In the genomic region with DNA sequence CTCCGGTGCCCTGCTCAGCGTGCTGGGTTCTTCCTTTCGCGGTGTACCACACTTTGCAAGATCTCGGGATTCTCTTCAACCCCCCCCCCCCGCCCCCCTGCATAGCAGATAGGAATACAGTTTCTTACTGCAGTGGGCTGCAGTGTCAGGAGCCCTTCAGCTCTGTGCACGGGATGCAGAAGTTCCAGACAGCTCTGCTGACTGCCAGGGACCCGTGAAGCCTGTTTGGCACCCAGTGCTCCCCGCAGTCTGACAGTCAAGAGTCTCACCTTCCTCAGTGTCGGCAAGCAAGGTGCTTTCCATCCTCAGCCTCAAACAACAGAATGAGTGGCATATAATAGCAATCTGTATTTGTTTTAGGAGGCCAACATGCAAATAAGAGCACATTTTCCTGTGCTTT, we compare ENCODE assay signal across 14 mouse cellular contexts. TPM values are rescaled to one million over a fixed set of nuclear protein-coding genes. Genes with fewer than 3 reads are reported as not detected.
DNase-seq lines count a peak whose midpoint lies in the region; ATAC-seq lines count a peak whose summit lies in the region.
"Had no signal": no experiment of that assay in that cellular context is flagged by ENCODE, and none has a peak within 500 bp of the region (broad histone marks: within the 10 kb centered on the region; RNA-seq: fewer than 3 reads in every experiment).

No protein-coding gene starts in this region.

- H3K9me3 ChIP-seq in forebrain, embryonic 15.5 days, result no peaks in the 10 kb centered on the region
- H3K9me3 ChIP-seq in forebrain, embryonic 12.5 days, result no peaks in the 10 kb centered on the region
- H3K9me3 ChIP-seq in neural tube, embryonic 12.5 days, result no peaks in the 10 kb centered on the region
- H3K9me3 ChIP-seq in hindbrain, embryonic 16.5 days (ENCODE audit: control insufficient read depth, low read length), result no peaks in the 10 kb centered on the region
- no peaks in the 10 kb centered on the region for H3K9me3 ChIP-seq in neural tube, embryonic 15.5 days (replicated peaks)

- WGBS in forebrain, embryonic 15.5 days, result 41% methylated on average over 10 of the region's 10 CpGs
- WGBS in forebrain, embryonic 12.5 days, result 43% methylated on average over 10 of the region's 10 CpGs
- 39% methylated on average over 10 of the region's 10 CpGs for WGBS in neural tube, embryonic 12.5 days
- 24% methylated on average over 10 of the region's 10 CpGs for WGBS in hindbrain, embryonic 16.5 days
- WGBS in neural tube, embryonic 15.5 days, result 36% methylated on average over 10 of the region's 10 CpGs

- 0 out of 2 replicates have a peak, but pooled peaks cover 2% of the 10 kb centered on the region for H3K27me3 ChIP-seq in forebrain, embryonic 15.5 days
- peaks cover 43% of the 10 kb centered on the region for H3K27me3 ChIP-seq in forebrain, embryonic 12.5 days
- H3K27me3 ChIP-seq in neural tube, embryonic 12.5 days (replicated peaks), result peaks cover 16% of the 10 kb centered on the region
- no peaks in the 10 kb centered on the region for H3K27me3 ChIP-seq in hindbrain, embryonic 16.5 days (replicated peaks; ENCODE audit: control insufficient read depth, insufficient read depth, low read length)
- no peaks in the 10 kb centered on the region for H3K27me3 ChIP-seq in neural tube, embryonic 15.5 days (replicated peaks)
- H3K27me3 ChIP-seq: Patski had no signal

- no peaks in the 10 kb centered on the region for H3K36me3 ChIP-seq in forebrain, embryonic 15.5 days
- no peaks in the 10 kb centered on the region for H3K36me3 ChIP-seq in forebrain, embryonic 12.5 days (replicated peaks)
- no peaks in the 10 kb centered on the region for H3K36me3 ChIP-seq in neural tube, embryonic 12.5 days
- H3K36me3 ChIP-seq in hindbrain, embryonic 16.5 days (ENCODE audit: control insufficient read depth, insufficient read depth, low read length), result peaks cover 6% of the 10 kb centered on the region; the same call in 1 of the 2 replicates
- H3K36me3 ChIP-seq in neural tube, embryonic 15.5 days, result 0 out of 2 replicates have a peak, but pooled peaks cover 5% of the 10 kb centered on the region

- H3K4me3 ChIP-seq in forebrain, embryonic 15.5 days, result peak overlapping the region; percentile 82
- H3K4me3 ChIP-seq in forebrain, embryonic 12.5 days (replicated peaks), result no peak overlapping the region
- H3K4me3 ChIP-seq in neural tube, embryonic 12.5 days, result no peak overlapping the region
- H3K4me3 ChIP-seq in hindbrain, embryonic 16.5 days (ENCODE audit: low read length), result peak overlapping the region; percentile 75
- H3K4me3 ChIP-seq in neural tube, embryonic 15.5 days (replicated peaks), result peak overlapping the region; percentile 70

- DNase-seq in neural tube, embryonic 10.5 days (ENCODE audit: extremely low spot score, low spot score), result no peak
- DNase-seq in spleen, adult 12 weeks (ENCODE audit: low spot score), result no peak
- DNase-seq in adrenal gland, postnatal 25 days, result no peak
- DNase-seq: adrenal gland, adult 2 months; kidney, adult 11 months had no signal

- no peak overlapping the region; the same call in 1 of the 2 replicates for H3K27ac ChIP-seq in forebrain, embryonic 15.5 days (replicated peaks)
- no peak overlapping the region for H3K27ac ChIP-seq in forebrain, embryonic 12.5 days
- no peak overlapping the region for H3K27ac ChIP-seq in neural tube, embryonic 12.5 days
- no peak overlapping the region for H3K27ac ChIP-seq in hindbrain, embryonic 16.5 days (ENCODE audit: low read depth, low read length)
- peak overlapping the region; percentile 42 for H3K27ac ChIP-seq in neural tube, embryonic 15.5 days (replicated peaks)
- H3K27ac ChIP-seq: stomach, postnatal 0 days had no signal

- H3K4me2 ChIP-seq in forebrain, embryonic 15.5 days (replicated peaks), result peak overlapping the region; percentile 69
- no peak overlapping the region for H3K4me2 ChIP-seq in forebrain, embryonic 12.5 days
- H3K4me2 ChIP-seq in neural tube, embryonic 12.5 days (replicated peaks), result 0 out of 2 replicates have a peak overlapping the region, but pooled peaks have one; percentile 81
- peak overlapping the region; percentile 79 for H3K4me2 ChIP-seq in hindbrain, embryonic 16.5 days (ENCODE audit: low read length)
- peak overlapping the region; percentile 80 for H3K4me2 ChIP-seq in neural tube, embryonic 15.5 days

- no peak overlapping the region for H3K9ac ChIP-seq in forebrain, embryonic 15.5 days (replicated peaks)
- no peak overlapping the region for H3K9ac ChIP-seq in forebrain, embryonic 12.5 days
- no peak overlapping the region for H3K9ac ChIP-seq in neural tube, embryonic 12.5 days
- peak overlapping the region; percentile 51; the same call in 1 of the 2 replicates for H3K9ac ChIP-seq in hindbrain, embryonic 16.5 days (ENCODE audit: low read depth, low read length)
- H3K9ac ChIP-seq in neural tube, embryonic 15.5 days (replicated peaks), result no peak overlapping the region

- no peak for ATAC-seq in forebrain, embryonic 15.5 days (replicated peaks)
- no peak for ATAC-seq in forebrain, embryonic 12.5 days (ENCODE audit: low FRiP score)
- no peak for ATAC-seq in neural tube, embryonic 12.5 days (ENCODE audit: low FRiP score, low read depth)
- no peak for ATAC-seq in hindbrain, embryonic 16.5 days
- no peak for ATAC-seq in neural tube, embryonic 15.5 days (ENCODE audit: low FRiP score)
- ATAC-seq: Patski had no signal

- peaks cover 33% of the 10 kb centered on the region for H3K4me1 ChIP-seq in forebrain, embryonic 15.5 days
- peaks cover 14% of the 10 kb centered on the region for H3K4me1 ChIP-seq in forebrain, embryonic 12.5 days
- peaks cover 20% of the 10 kb centered on the region; the same call in 1 of the 2 replicates for H3K4me1 ChIP-seq in neural tube, embryonic 12.5 days
- peaks cover 23% of the 10 kb centered on the region for H3K4me1 ChIP-seq in hindbrain, embryonic 16.5 days (ENCODE audit: control insufficient read depth, insufficient read depth, low read depth, low read length)
- H3K4me1 ChIP-seq in neural tube, embryonic 15.5 days, result peaks cover 28% of the 10 kb centered on the region

RNA-seq across cellular contexts. Expression of a gene that starts 1.4 kb away (rescaled TPM):
- polyA plus RNA-seq in forebrain, embryonic 15.5 days (2015; fragmentation: Nextera tagmentation; extraction: Ambion mirVana), result 42.8 and 47.1 TPM in 2 replicates
- polyA plus RNA-seq in forebrain, embryonic 12.5 days (2016; fragmentation: Nextera tagmentation; extraction: Ambion mirVana), result 3.7 and 3.9 TPM in 2 replicates
- 5.1 and 6.1 TPM in 2 replicates for polyA plus RNA-seq in neural tube, embryonic 12.5 days (2016; fragmentation: Nextera tagmentation; extraction: Ambion mirVana)
- polyA plus RNA-seq in hindbrain, embryonic 16.5 days (2015; fragmentation: Nextera tagmentation; extraction: Ambion mirVana), result 74.4 and 92.8 TPM in 2 replicates
- polyA plus RNA-seq in neural tube, embryonic 15.5 days (2015; fragmentation: Nextera tagmentation; extraction: Ambion mirVana), result 65.4 and 71.6 TPM in 2 replicates
- 0.82 and 2.9 TPM in 2 replicates for total RNA-seq in adrenal gland, postnatal 25 days (2021)
- total RNA-seq: common myeloid progenitor, adult 5-6 weeks; megakaryocyte-erythroid progenitor cell, adult 5-6 weeks had no signal

RNA-seq across cellular contexts. Expression of a gene that starts 1.8 kb away (rescaled TPM):
- 34.8 and 35.2 TPM in 2 replicates for polyA plus RNA-seq in forebrain, embryonic 15.5 days (2015; fragmentation: Nextera tagmentation; extraction: Ambion mirVana)
- 26.8 and 30.8 TPM in 2 replicates for polyA plus RNA-seq in forebrain, embryonic 12.5 days (2016; fragmentation: Nextera tagmentation; extraction: Ambion mirVana)
- 42.8 and 49.1 TPM in 2 replicates for polyA plus RNA-seq in neural tube, embryonic 12.5 days (2016; fragmentation: Nextera tagmentation; extraction: Ambion mirVana)
- polyA plus RNA-seq in hindbrain, embryonic 16.5 days (2015; fragmentation: Nextera tagmentation; extraction: Ambion mirVana), result 37.4 and 38.3 TPM in 2 replicates
- 36.0 and 38.0 TPM in 2 replicates for polyA plus RNA-seq in neural tube, embryonic 15.5 days (2015; fragmentation: Nextera tagmentation; extraction: Ambion mirVana)
- total RNA-seq in adrenal gland, postnatal 25 days (2021), result 134 and 152 TPM in 2 replicates

Comparison
In these comparisons a context has a peak if more than half of its experiments do, and no peak if none do; other contexts are left out.
1. H3K4me3 ChIP-seq: peak in forebrain, embryonic 15.5 days (single experiment), hindbrain, embryonic 16.5 days (single experiment) and neural tube, embryonic 15.5 days (single experiment); none in forebrain, embryonic 12.5 days (single experiment) and neural tube, embryonic 12.5 days (single experiment).